Mouse (Mus musculus): ENCODE data around the gene Tesmin.

DNA sequence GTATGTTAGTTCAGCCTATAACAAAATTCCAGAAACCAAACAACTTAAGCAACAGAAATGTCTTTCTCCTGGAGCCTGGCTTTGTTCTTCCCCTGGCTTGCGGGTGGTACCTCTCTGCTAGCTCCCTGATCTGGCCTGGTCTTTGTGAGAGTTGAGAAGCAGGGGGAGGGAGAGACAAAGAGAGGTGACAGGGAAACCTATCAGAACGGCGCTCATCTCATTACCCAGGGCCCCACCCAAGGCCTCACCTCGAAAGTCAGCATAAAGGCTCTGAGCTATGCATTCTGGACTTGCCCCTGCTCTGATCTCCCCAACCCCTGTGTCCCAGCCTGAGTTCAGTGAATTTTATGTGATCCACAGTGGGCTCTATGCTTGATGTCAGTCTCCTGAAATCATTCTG, 46.0 kb downstream of the Tesmin start:
- TF ChIP-seq TAL1 (IDR thresholded peaks at IDR 0.05; ENCODE audit: low read length) (no peak), GATA1 (IDR thresholded peaks at IDR 0.05; ENCODE audit: low read length) (no peak)

Measured in erythroblast, embryonic 14.5 days (primary cell).